Mouse (Mus musculus) kidney, adult 18-20 months (tissue): Measurements from ENCODE around the gene Cdc42.
A peak's percentile ranks its signal among the peaks of the same experiment; 100 is the strongest.

Experiments used
- DNase-seq: peaks from one replicate; pipeline ENCODE4 v3.0.0; 2021

The Cdc42 gene

GRCm38 (mm10) chr4:137371596-137372523 is 14.3 kb upstream of the Cdc42 start:
- no peak for DNase-seq

GRCm38 (mm10) chr4:137369954-137370750 is 12.6 kb upstream of the Cdc42 start:
- DNase-seq = peak; percentile 64

GRCm38 (mm10) chr4:137368198-137368597 is 10.7 kb upstream of the Cdc42 start:
- DNase-seq = no peak

- DNase-seq = no peak
Observed at GRCm38 (mm10) chr4:137367275-137368088, 10.0 kb upstream of the Cdc42 start.

- no peak for DNase-seq
Observed at GRCm38 (mm10) chr4:137366097-137366496, 8.6 kb upstream of the Cdc42 start.

- DNase-seq = no peak
Observed at GRCm38 (mm10) chr4:137365356-137366062, 8.0 kb upstream of the Cdc42 start.

GRCm38 (mm10) chr4:137364826-137365225 is 7.3 kb upstream of the Cdc42 start:
- DNase-seq = no peak

GRCm38 (mm10) chr4:137360996-137361395 is 3.5 kb upstream of the Cdc42 start:
- no peak for DNase-seq

GRCm38 (mm10) chr4:137358291-137359002 is 927 bp upstream of the Cdc42 start:
- DNase-seq = no peak

- DNase-seq = peak; percentile 80
Observed at GRCm38 (mm10) chr4:137356674-137357510, 628 bp downstream of the Cdc42 start.

- DNase-seq = no peak
Observed at GRCm38 (mm10) chr4:137350627-137351026, 6.9 kb downstream of the Cdc42 start.

GRCm38 (mm10) chr4:137345790-137346189 is 11.7 kb downstream of the Cdc42 start:
- DNase-seq = no peak

- DNase-seq = no peak
Observed at GRCm38 (mm10) chr4:137345112-137345511, 12.4 kb downstream of the Cdc42 start.

GRCm38 (mm10) chr4:137342816-137343215 is 14.7 kb downstream of the Cdc42 start:
- no peak for DNase-seq

GRCm38 (mm10) chr4:137339415-137339814 is 18.1 kb downstream of the Cdc42 start:
- DNase-seq = no peak

- no peak for DNase-seq
Observed at GRCm38 (mm10) chr4:137336468-137336867, 21.1 kb downstream of the Cdc42 start.

- DNase-seq = peak; percentile 42
Observed at GRCm38 (mm10) chr4:137332051-137332450, 25.5 kb downstream of the Cdc42 start.

- DNase-seq = no peak
Observed at GRCm38 (mm10) chr4:137326494-137326893, 31.0 kb downstream of the Cdc42 start.

- DNase-seq = no peak
Observed at GRCm38 (mm10) chr4:137324926-137325325, 32.6 kb downstream of the Cdc42 start.

- DNase-seq = no peak
Observed at GRCm38 (mm10) chr4:137316027-137316770, 41.3 kb downstream of the Cdc42 start.
